Mouse (Mus musculus): Measurements from ENCODE around the gene Acss3.

The Acss3 gene

GRCm38 (mm10) chr10:107123529-107124335 is at the start of gene Acss3:
Gene Acss3, minus strand, starts transcription at chr10:107123668.
- DNase-seq (ENCODE audit: low read depth, low spot score): no peak

DNA sequence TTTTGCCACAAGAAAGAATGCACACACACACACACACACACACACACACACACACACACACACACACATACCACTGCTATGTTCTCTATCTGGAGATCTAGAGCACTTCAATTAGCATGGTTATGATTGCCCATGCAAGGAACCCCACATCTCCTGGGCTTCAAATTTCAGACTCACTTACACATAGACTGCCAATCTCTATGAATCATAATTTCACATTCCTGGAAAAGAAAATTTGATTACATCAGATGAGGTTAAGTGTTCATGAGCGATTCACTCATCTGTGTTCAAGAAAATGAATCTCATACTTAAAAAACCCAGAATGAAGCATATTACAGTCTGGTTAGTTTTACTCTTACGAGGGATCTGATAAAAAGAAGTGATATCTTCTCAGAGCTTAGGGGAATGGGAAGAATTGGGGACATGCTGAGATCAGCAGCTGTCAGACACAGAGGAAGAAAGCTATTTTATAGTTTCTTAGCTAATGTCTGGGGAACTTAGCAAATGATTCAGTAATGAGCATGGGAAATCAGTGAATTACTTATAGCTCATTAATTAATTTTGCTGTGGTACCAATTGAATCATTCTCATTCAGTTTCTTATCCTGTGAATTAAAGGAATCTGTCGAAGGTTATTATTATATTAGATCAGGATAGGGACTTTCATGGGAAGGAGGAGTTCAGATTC is 48.7 kb upstream of the Acss3 start:
- no peak for DNase-seq (ENCODE audit: low read depth, low spot score)

DNA sequence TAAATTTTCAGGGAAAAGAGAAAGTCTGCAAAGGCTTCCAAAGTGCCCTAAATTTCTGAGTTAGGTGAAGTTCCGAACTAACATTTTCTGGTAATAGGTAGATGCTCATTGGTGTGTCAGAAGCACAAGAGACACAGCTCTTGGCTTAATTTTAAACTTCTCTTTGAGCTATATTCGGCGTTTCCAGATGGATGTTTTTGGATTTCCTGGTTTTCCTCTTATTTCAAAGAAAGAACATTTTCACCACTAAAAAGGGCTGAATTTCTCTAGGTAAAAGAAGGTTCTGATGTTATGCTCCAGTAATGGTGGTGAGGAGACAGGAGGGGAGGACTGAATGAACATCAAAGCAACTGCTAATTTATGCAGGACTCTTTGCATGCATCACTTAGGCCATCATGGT is 43.0 kb upstream of the Acss3 start:
- DNase-seq (ENCODE audit: low read depth, low spot score): peak; percentile 55

GRCm38 (mm10) chr10:107148759-107149158 is 25.3 kb upstream of the Acss3 start:
- DNase-seq (ENCODE audit: low read depth, low spot score): no peak

DNA sequence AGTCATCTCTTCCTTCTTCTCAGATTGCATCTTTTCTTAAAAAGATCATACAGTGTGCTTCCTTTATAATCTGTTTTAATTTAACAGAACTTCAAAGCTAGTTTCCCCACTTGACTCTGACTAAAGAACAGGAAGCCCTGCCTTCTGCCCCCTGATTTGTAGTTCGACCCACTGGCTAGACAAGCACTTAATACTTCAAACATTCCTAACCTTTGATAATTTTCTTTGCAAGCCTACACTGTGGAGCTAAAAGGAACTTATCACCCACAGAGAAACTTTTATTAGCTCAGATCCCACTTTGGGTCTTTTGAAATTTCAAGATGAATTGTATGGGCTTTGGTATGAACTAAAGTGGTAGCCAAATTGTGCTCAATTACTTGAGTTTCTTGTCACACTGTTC is 20.5 kb upstream of the Acss3 start:
- DNase-seq (ENCODE audit: low read depth, low spot score): no peak

DNA sequence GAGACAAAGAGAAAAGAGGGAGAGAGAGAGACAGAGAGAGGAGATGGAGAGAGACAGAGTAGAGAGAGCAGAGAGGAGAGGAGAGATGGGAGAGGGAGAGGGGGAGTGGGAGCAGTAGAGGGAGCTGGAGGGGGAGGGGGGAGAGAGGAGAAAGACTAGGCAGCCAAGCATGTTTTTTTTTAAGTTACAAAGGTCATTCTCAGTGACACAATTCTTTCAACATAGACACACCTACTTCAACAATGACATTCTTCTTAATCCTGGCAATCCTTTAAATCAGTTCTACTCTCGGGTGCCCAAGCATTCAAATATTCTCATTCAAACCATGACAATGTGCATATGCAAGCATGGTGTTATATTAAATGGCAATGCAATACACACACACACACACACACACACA is 19.4 kb upstream of the Acss3 start:
- DNase-seq (ENCODE audit: low read depth, low spot score): no peak

DNA sequence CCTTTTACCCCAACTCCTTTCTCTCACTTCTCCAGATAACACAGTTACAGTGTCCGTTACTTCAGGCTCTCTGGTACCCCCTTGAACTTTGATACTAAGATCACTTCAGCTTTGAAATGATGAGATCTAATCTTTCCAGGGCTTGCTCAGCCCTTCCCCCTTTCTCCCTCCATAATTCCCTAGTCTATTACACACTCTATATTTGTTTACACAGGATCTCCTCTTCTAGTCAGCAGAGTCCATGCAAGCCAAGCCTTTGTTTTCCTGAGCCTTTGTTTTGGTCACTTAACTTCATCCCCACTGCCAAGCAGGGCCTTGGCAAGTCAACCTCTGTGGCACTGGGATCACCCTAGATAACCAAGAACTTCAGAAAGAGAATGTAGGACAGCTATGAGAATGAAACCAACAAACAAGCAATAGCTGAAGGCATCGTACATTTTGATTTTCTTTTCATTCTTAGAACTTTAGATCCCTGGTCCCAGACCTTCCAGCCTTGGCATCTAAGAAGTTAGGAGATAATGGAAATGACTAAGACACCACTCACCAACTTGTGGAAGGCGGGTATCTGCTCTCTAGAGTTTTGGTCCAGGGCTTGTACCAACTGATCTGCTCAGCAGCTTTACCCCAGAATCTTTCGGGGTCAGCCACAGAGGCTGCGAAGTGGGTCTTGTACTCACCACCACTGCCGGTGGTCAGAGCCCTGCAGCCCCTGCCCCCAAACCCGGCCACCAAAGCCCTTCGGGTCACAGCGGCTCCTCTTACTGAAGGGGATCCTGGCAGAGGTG is 532 bp downstream of the Acss3 start:
- DNase-seq (ENCODE audit: low read depth, low spot score): no peak

GRCm38 (mm10) chr10:107121301-107121700 is 2.2 kb downstream of the Acss3 start:
- DNase-seq (ENCODE audit: low read depth, low spot score): no peak

GRCm38 (mm10) chr10:107119135-107119534 is 4.3 kb downstream of the Acss3 start:
- DNase-seq (ENCODE audit: low read depth, low spot score): no peak

GRCm38 (mm10) chr10:107116709-107117267 is 6.7 kb downstream of the Acss3 start:
- DNase-seq (ENCODE audit: low read depth, low spot score): no peak

GRCm38 (mm10) chr10:107115930-107116642 is 7.4 kb downstream of the Acss3 start:
- peak; percentile 67 for DNase-seq (ENCODE audit: low read depth, low spot score)

GRCm38 (mm10) chr10:107115121-107115520 is 8.3 kb downstream of the Acss3 start:
- DNase-seq (ENCODE audit: low read depth, low spot score): no peak

DNA sequence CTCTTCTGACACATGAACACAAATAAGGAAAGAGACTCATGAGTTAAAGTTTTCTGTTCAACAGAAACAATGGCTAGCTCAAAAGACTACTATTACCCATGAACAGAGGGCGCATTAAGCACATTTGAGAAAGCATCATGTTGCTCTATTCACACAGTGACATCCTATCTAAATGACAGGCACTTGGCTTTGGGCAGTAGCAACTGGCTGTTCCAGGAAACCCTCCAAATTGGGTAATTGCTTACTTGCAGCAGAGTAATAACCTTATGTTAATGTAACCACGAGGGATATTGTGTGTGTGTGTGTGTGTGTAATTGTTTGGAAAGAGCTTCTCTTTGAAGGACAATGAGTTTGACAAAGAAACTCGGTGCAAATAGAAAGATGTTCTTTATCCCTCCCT is 29.0 kb downstream of the Acss3 start:
- DNase-seq (ENCODE audit: low read depth, low spot score): peak; percentile 22

DNA sequence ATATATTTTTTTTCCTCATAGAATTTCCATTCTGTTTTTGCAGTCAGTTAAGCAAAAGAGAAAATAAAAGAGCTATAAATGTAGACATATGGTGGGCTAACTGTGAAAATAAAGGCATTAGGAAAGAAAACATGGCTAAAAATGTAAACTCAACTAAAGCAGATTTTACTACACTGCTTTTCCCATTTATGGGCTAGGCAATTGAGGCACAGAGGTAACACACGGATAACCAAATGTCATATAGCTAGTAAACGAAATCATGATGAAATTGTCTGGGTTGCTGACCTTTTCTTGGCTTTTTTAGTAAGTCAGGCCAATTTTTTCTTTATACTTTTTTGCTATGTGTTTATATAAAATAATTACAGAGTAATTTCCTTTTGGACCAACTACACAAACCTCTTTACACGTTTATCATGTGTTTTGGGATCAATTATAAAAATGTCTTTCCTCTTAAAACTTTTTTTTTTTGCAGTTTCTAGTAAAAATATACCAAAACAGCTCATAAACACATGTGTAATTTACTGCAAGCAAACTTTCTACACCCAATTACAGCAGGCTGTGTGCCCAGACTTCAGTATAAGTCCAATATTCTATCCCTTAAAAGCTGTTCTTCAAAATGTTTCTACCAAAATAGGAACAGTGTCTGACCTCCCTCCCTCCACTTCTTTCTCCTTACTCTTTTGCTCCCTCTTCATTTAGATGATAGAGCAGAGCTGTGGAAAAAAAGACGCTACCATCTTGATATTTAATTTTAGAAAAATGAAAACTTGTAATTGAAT is 69.4 kb downstream of the Acss3 start:
- no peak for DNase-seq (ENCODE audit: low read depth, low spot score)

- no peak for DNase-seq (ENCODE audit: low read depth, low spot score)
These were observed 73.0 kb downstream of the Acss3 start for GRCm38 (mm10) chr10:107050489-107050888.

DNA sequence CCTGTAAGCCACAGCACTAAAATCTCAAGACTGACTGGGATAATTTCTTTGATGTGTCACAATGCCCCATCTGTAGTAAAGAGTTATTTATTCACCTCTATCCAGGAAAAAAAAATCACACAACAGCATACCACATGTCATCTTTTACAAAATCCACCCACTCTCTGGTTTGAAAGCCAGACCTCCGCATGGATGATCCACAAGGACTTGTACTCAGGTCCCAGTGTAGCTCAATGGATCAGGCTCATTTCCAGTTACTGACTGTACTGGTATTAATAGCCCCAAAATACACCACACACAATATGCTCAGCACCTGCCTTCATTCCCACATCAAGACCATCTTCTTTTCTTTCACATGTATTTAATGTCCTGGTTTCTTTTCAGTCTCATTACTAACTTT is 80.8 kb downstream of the Acss3 start:
- peak; percentile 71 for DNase-seq (ENCODE audit: low read depth, low spot score)

DNA sequence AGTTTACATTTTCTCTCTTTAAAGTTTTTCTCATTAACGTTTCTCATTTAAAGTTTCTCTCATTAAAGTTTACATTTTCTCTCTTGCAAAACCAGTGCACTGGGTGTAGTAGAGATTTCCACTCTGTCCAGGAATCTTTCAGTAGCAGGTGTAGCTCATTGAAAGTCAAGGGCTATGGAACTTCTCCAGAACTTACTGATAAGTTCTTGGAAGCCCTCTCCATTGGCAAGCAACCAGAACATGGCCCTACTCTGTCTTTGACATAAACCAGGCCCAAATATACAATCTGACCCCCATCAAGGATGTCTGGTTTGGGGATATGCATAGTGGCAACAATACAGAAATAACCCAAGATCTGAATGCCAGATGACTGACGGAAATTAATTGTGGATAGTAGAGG is 82.6 kb downstream of the Acss3 start:
- DNase-seq (ENCODE audit: low read depth, low spot score): no peak

GRCm38 (mm10) chr10:107040378-107040777 is 83.1 kb downstream of the Acss3 start:
- no peak for DNase-seq (ENCODE audit: low read depth, low spot score)

GRCm38 (mm10) chr10:107039211-107039610 is 84.3 kb downstream of the Acss3 start:
- DNase-seq (ENCODE audit: low read depth, low spot score): no peak

DNA sequence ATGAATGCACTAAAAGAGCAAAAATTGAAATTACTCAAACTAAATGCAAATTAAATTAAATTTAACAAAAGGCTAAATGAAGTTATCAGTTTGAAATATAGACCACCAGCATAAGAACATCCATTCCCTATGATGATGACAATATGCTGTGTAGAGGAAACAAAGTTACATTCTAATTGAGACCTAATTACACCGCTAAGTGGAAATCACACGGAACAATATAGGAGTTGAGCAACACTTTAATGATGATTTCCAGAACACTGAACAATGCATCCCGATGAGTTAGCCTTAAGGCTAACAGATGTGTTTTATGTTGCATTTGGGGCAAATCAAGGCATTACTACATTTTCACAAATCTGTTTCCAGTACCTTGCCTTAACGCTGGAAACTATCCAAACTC is 99.2 kb downstream of the Acss3 start:
- DNase-seq (ENCODE audit: low read depth, low spot score): no peak

DNA sequence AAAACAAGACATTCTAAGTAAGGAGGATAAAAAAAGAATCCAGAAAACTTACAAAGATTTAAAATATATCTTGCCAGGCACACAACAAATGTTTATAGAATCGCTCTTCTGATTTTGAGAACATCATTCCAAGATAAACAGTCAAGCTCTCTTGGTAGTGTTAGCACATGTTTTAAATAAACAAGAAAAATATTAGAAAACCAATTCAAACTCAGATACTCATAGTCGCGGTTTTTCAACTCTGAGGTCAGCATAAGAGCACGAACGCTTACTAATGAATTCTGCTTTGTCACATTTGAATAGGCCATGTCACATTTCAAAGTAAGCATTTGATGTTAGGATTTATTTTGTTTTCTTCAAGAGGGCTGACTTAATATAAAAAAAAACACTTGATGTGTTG is 102.3 kb downstream of the Acss3 start:
- no peak for DNase-seq (ENCODE audit: low read depth, low spot score)

Data from brain, adult 2 months (tissue).